Mouse (Mus musculus): Measurements from ENCODE around the gene Gpsm3. TPM values are rescaled to one million over a fixed set of nuclear protein-coding genes. Genes with fewer than 3 reads are reported as not detected.

Gpsm3 gene
- polyA plus RNA-seq, 1 experiment, result 1.2 TPM

- Histone ChIP-seq H3K27me3 (ENCODE audit: control insufficient read depth, insufficient read depth, insufficient read length) (peaks cover 32% of the 10 kb centered on the region), H3K4me3 (ENCODE audit: insufficient read depth, poor library complexity, severe bottlenecking) (no peak overlapping the region), H3K79me3 (ENCODE audit: low read depth) (no peaks in the 10 kb centered on the region), H3K79me2 (ENCODE audit: control insufficient read depth, insufficient read depth) (no peaks in the 10 kb centered on the region), H3ac (ENCODE audit: control insufficient read depth, insufficient read length, low read depth) (no peak overlapping the region), H3K36me3 (ENCODE audit: control insufficient read depth, insufficient read depth) (no peaks in the 10 kb centered on the region)
- no peak for TF ChIP-seq MAX (IDR thresholded peaks at IDR 0.05)
- no peak for TF ChIP-seq MYOD1 (IDR thresholded peaks at IDR 0.05; ENCODE audit: control insufficient read depth, insufficient read length, low read depth)
- no peak for TF ChIP-seq FOSL1 (IDR thresholded peaks at IDR 0.05; ENCODE audit: insufficient read depth, low read length, poor library complexity, severe bottlenecking)
- TF ChIP-seq CTCF (IDR thresholded peaks at IDR 0.05; ENCODE audit: control insufficient read depth, insufficient read depth, insufficient read length), result no peak
- TF ChIP-seq CEBPB (IDR thresholded peaks at IDR 0.05; ENCODE audit: low read depth), result no peak
- TF ChIP-seq MYOG (IDR thresholded peaks at IDR 0.05; ENCODE audit: control insufficient read depth, extremely low read depth, insufficient read length), result no peak
- TF ChIP-seq USF1 (IDR thresholded peaks at IDR 0.05; ENCODE audit: low read depth), result no peak
Measured at GRCm38 (mm10) chr17:34582528-34582927, 7.1 kb upstream of the Gpsm3 start.

DNA sequence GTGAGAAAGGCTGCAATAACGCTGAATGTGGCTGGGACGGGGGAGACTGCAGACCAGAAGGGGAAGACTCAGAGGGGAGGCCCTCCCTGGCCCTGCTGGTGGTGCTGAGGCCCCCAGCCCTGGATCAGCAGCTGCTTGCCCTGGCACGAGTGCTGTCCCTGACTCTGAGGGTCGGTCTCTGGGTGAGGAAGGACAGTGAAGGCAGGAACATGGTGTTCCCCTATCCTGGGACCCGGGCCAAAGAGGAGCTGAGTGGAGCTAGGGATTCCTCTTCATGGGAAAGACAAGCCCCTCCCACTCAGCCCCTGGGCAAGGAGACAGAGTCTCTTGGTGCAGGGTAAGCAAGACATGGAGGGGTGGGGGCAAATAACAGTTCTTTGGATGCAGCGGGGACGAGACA, 6.2 kb upstream of the Gpsm3 start:
- Histone ChIP-seq H3K79me2 (ENCODE audit: control insufficient read depth, insufficient read depth) (no peaks in the 10 kb centered on the region), H3K27me3 (ENCODE audit: control insufficient read depth, insufficient read depth, insufficient read length) (peaks cover 32% of the 10 kb centered on the region), H3K36me3 (ENCODE audit: control insufficient read depth, insufficient read depth) (no peaks in the 10 kb centered on the region), H3ac (ENCODE audit: control insufficient read depth, insufficient read length, low read depth) (no peak overlapping the region), H3K4me3 (ENCODE audit: insufficient read depth, poor library complexity, severe bottlenecking) (no peak overlapping the region), H3K79me3 (ENCODE audit: low read depth) (no peaks in the 10 kb centered on the region)
- TF ChIP-seq CTCF (IDR thresholded peaks at IDR 0.05; ENCODE audit: control insufficient read depth, insufficient read depth, insufficient read length) (no peak), MYOD1 (IDR thresholded peaks at IDR 0.05; ENCODE audit: control insufficient read depth, insufficient read length, low read depth) (no peak), CEBPB (IDR thresholded peaks at IDR 0.05; ENCODE audit: low read depth) (no peak), MAX (IDR thresholded peaks at IDR 0.05) (no peak), MYOG (IDR thresholded peaks at IDR 0.05; ENCODE audit: control insufficient read depth, extremely low read depth, insufficient read length) (no peak), FOSL1 (IDR thresholded peaks at IDR 0.05; ENCODE audit: insufficient read depth, low read length, poor library complexity, severe bottlenecking) (no peak), USF1 (IDR thresholded peaks at IDR 0.05; ENCODE audit: low read depth) (no peak)

GRCm38 (mm10) chr17:34583819-34584218, 5.8 kb upstream of the Gpsm3 start:
- H3K36me3 ChIP-seq (ENCODE audit: control insufficient read depth, insufficient read depth), result no peaks in the 10 kb centered on the region
- H3K4me3 ChIP-seq (ENCODE audit: insufficient read depth, poor library complexity, severe bottlenecking), result no peak overlapping the region
- TF ChIP-seq USF1 (IDR thresholded peaks at IDR 0.05; ENCODE audit: low read depth), result no peak
- H3K79me2 ChIP-seq (ENCODE audit: control insufficient read depth, insufficient read depth), result no peaks in the 10 kb centered on the region
- H3K79me3 ChIP-seq (ENCODE audit: low read depth), result no peaks in the 10 kb centered on the region
- H3ac ChIP-seq (ENCODE audit: control insufficient read depth, insufficient read length, low read depth), result no peak overlapping the region
- peaks cover 32% of the 10 kb centered on the region for H3K27me3 ChIP-seq (ENCODE audit: control insufficient read depth, insufficient read depth, insufficient read length)

DNA sequence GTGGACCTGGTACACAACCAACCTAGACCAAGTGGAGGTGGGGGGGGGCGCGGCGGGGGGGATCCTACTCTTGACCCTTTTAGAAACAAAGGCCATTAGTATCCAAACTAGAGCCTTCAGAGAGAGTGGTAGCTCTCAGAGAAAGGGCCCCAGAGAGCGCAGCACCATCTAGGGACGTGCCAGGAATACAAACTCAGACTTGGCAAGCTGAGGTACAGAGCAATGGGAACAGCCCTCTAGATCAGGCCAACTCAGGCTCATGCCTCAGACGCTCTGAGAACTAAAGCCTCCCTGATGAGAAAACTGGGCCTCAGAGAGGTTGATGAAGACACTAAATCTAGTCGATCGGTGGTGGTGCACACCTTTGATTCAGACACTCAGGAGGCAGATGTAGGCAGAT, 4.5 kb upstream of the Gpsm3 start:
- no peaks in the 10 kb centered on the region for H3K36me3 ChIP-seq (ENCODE audit: control insufficient read depth, insufficient read depth)
- peaks cover 25% of the 10 kb centered on the region for H3K27me3 ChIP-seq (ENCODE audit: control insufficient read depth, insufficient read depth, insufficient read length)
- no peak overlapping the region for H3K4me3 ChIP-seq (ENCODE audit: insufficient read depth, poor library complexity, severe bottlenecking)
- no peak overlapping the region for H3ac ChIP-seq (ENCODE audit: control insufficient read depth, insufficient read length, low read depth)
- H3K79me3 ChIP-seq (ENCODE audit: low read depth), result no peaks in the 10 kb centered on the region
- no peaks in the 10 kb centered on the region for H3K79me2 ChIP-seq (ENCODE audit: control insufficient read depth, insufficient read depth)
- TF ChIP-seq CTCF (IDR thresholded peaks at IDR 0.05; ENCODE audit: control insufficient read depth, insufficient read depth, insufficient read length) (no peak), MYOG (IDR thresholded peaks at IDR 0.05; ENCODE audit: control insufficient read depth, extremely low read depth, insufficient read length) (no peak)

DNA sequence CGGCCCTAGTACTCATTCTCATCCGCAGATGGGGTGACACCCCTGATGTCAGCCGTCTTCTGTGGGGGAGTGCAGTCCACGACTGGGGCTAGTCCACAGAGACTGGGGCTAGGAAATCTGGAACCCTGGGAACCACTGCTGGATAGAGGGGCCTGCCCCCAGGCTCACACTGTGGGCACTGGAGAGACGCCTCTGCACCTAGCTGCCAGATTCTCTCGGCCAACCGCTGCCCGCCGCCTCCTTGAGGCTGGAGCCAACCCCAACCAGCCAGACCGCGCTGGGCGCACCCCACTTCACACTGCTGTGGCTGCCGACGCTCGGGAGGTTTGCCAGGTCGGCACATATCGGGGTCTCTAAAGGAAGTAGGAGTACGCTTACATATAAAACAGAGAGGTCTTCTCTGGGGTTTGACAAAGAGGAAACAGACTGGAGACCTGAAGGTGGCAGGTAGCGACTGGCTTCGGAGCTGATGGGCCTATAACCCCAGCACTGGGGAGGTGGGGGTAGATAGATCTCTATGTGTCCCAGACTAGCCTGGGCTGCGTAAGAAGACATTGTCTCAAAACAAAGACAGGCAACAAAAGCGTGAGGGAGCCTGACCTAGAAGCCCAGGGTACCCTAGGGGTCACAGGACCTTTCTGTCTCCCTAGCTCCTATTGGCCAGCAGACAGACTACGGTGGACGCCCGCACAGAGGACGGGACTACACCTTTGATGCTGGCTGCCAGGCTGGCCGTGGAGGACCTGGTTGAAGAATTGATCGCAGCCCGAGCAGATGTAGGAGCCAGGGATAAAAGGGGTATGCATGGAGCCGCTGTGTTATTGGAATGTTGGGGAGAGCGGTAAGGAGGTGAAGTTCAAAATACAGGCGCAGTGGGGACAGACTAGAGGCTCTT, 3.5 kb upstream of the Gpsm3 start:
- Histone ChIP-seq H3ac (ENCODE audit: control insufficient read depth, insufficient read length, low read depth) (peak overlapping the region; percentile 5), H3K36me3 (ENCODE audit: control insufficient read depth, insufficient read depth) (no peaks in the 10 kb centered on the region), H3K79me3 (ENCODE audit: low read depth) (no peaks in the 10 kb centered on the region), H3K27me3 (ENCODE audit: control insufficient read depth, insufficient read depth, insufficient read length) (peaks cover 15% of the 10 kb centered on the region), H3K4me3 (ENCODE audit: insufficient read depth, poor library complexity, severe bottlenecking) (peak overlapping the region; percentile 49), H3K79me2 (ENCODE audit: control insufficient read depth, insufficient read depth) (no peaks in the 10 kb centered on the region)
- TF ChIP-seq MAX (IDR thresholded peaks at IDR 0.05), result no peak
- no peak for TF ChIP-seq CEBPB (IDR thresholded peaks at IDR 0.05; ENCODE audit: low read depth)
- TF ChIP-seq MYOG (IDR thresholded peaks at IDR 0.05; ENCODE audit: control insufficient read depth, extremely low read depth, insufficient read length), result no peak
- no peak for TF ChIP-seq MYOD1 (IDR thresholded peaks at IDR 0.05; ENCODE audit: control insufficient read depth, insufficient read length, low read depth)
- TF ChIP-seq FOSL1 (IDR thresholded peaks at IDR 0.05; ENCODE audit: insufficient read depth, low read length, poor library complexity, severe bottlenecking), result no peak
- no peak for TF ChIP-seq CTCF (IDR thresholded peaks at IDR 0.05; ENCODE audit: control insufficient read depth, insufficient read depth, insufficient read length)
- no peak for TF ChIP-seq USF1 (IDR thresholded peaks at IDR 0.05; ENCODE audit: low read depth)

GRCm38 (mm10) chr17:34586796-34587422, 2.7 kb upstream of the Gpsm3 start:
- H3K27me3 ChIP-seq (ENCODE audit: control insufficient read depth, insufficient read depth, insufficient read length), result peaks cover 11% of the 10 kb centered on the region
- H3ac ChIP-seq (ENCODE audit: control insufficient read depth, insufficient read length, low read depth), result peak overlapping the region; percentile 99
- no peak for TF ChIP-seq MYOG (IDR thresholded peaks at IDR 0.05; ENCODE audit: control insufficient read depth, extremely low read depth, insufficient read length)
- H3K79me2 ChIP-seq (ENCODE audit: control insufficient read depth, insufficient read depth), result no peaks in the 10 kb centered on the region
- H3K36me3 ChIP-seq (ENCODE audit: control insufficient read depth, insufficient read depth), result no peaks in the 10 kb centered on the region
- H3K4me3 ChIP-seq (ENCODE audit: insufficient read depth, poor library complexity, severe bottlenecking), result peak overlapping the region; percentile 49
- H3K79me3 ChIP-seq (ENCODE audit: low read depth), result no peaks in the 10 kb centered on the region
